Mouse (Mus musculus) embryonic facial prominence, embryonic 11.5 days (tissue): Measurements from ENCODE around the gene Crtc1. TPM values are rescaled to one million over a fixed set of nuclear protein-coding genes. Genes with fewer than 3 reads are reported as not detected.

Source experiments
- ATAC-seq: fragments of 200-750 bp; cut with Nextera tagmentation; replicated peaks from 2 replicates; pipeline ENCODE4 v1.8.0; 2017; ENCODE audit warnings: low read depth; ENCODE audit not compliant: insufficient number of reproducible peaks, low FRiP score, low TSS enrichment
- DNase-seq: peaks from one replicate; pipeline ENCODE4 v3.0.0-alpha.2; 2015; ENCODE audit warnings: low spot score
- H3K27ac ChIP-seq: fragments of 300-500 bp; sonication (generic); replicated peaks from 2 replicates; pipeline ENCODE4 v1.5.1; 2014; ENCODE audit warnings: mild to moderate bottlenecking, low read depth, low read length, control low read depth
- H3K27me3 ChIP-seq: fragments of 300-500 bp; sonication (generic); 2 replicates; pipeline ENCODE4 v1.6.1; 2014; ENCODE audit warnings: mild to moderate bottlenecking, low read length, moderate library complexity, mixed read lengths; ENCODE audit not compliant: control insufficient read depth, insufficient read depth
- H3K36me3 ChIP-seq: fragments of 300-500 bp; sonication (generic); replicated peaks from 2 replicates; pipeline ENCODE4 v1.6.1; 2014; ENCODE audit warnings: low read depth, mild to moderate bottlenecking, low read length, moderate library complexity, mixed read lengths; ENCODE audit not compliant: control insufficient read depth, insufficient read depth
- H3K4me1 ChIP-seq: fragments of 300-500 bp; sonication (generic); 2 replicates; pipeline ENCODE4 v1.6.1; 2014; ENCODE audit warnings: low read length, mixed read lengths; ENCODE audit not compliant: control insufficient read depth, insufficient read depth
- H3K4me2 ChIP-seq: fragments of 300-500 bp; sonication (generic); 2 replicates; pipeline ENCODE4 v1.6.1; 2014; ENCODE audit warnings: low read depth, mild to moderate bottlenecking, control low read depth, low read length, moderate library complexity
- H3K4me3 ChIP-seq: fragments of 300-500 bp; sonication (generic); 2 replicates; pipeline ENCODE4 v1.5.1; 2014; ENCODE audit warnings: low read depth, low read length, control low read depth
- H3K9ac ChIP-seq: fragments of 300-500 bp; sonication (generic); replicated peaks from 2 replicates; pipeline ENCODE4 v1.6.1; 2014; ENCODE audit warnings: mild to moderate bottlenecking, control low read depth, low read length
- H3K9me3 ChIP-seq: fragments of 300-500 bp; sonication (generic); replicated peaks from 2 replicates; pipeline ENCODE4 v1.6.1; 2016; ENCODE audit warnings: mild to moderate bottlenecking, low read length, inconsistent platforms, mixed read lengths; ENCODE audit not compliant: control insufficient read depth
- WGBS: fragments of 180-500 bp; shearing (Covaris S2); extraction: QIAGEN DNeasy Blood & Tissue Kit; methylation state at CpG from one replicate; pipeline ENCODE4 v1.1.7; 2014; 5-methylcytosine and 5-hydroxymethylcytosine counted together
- polyA plus RNA-seq: library from polyadenylated mRNA; unstranded; fragments of >200 nt; fragmentation: Nextera tagmentation; extraction: Ambion mirVana; gene quantifications from 2 replicates; pipeline ENCODE4 v1.2.1, GENCODE M21; 2014

Gene Crtc1
- 10.2 and 11.8 TPM in 2 replicates for polyA plus RNA-seq

GRCm38 (mm10) chr8:70439055-70439847, at the start of gene Crtc1:
Gene Crtc1 (minus strand): TSS chr8:70439579.
- ATAC-seq (peak; percentile 98), DNase-seq (peak; percentile 97)
- WGBS = 1% methylated on average over 69 of the region's 70 CpGs
- Histone ChIP-seq H3K9ac (peak within 1 kb of the TSS; percentile 73), H3K36me3 (no peaks in the 10 kb centered on the region), H3K9me3 (no peaks in the 10 kb centered on the region), H3K4me1 (no peaks in the 10 kb centered on the region), H3K27ac (peak within 1 kb of the TSS; percentile 59; the same call in 1 of the 2 replicates), H3K27me3 (no peaks in the 10 kb centered on the region), H3K4me3 (peak within 1 kb of the TSS; percentile 67), H3K4me2 (peak within 1 kb of the TSS; percentile 75)

- WGBS = under 1% methylated on average over 14 of the region's 14 CpGs
- no peak for DNase-seq
- Histone ChIP-seq H3K4me2 (peak overlapping the region; percentile 60), H3K27me3 (peaks cover 40% of the 10 kb centered on the region), H3K4me1 (peaks cover 15% of the 10 kb centered on the region), H3K36me3 (no peaks in the 10 kb centered on the region), H3K9me3 (no peaks in the 10 kb centered on the region), H3K4me3 (peak overlapping the region; percentile 20), H3K27ac (peak overlapping the region; percentile 16; the same call in 1 of the 2 replicates), H3K9ac (no peak overlapping the region)
- no peak for ATAC-seq
Measured at GRCm38 (mm10) chr8:70488931-70489470, 49.6 kb upstream of the Crtc1 start.

GRCm38 (mm10) chr8:70487993-70488796, 48.8 kb upstream of the Crtc1 start:
- peak overlapping the region; percentile 55 for H3K4me2 ChIP-seq
- H3K27ac ChIP-seq = no peak overlapping the region; the same call in 1 of the 2 replicates
- peak overlapping the region; percentile 8 for H3K4me3 ChIP-seq
- peak overlapping the region; percentile 32; the same call in 1 of the 2 replicates for H3K9ac ChIP-seq
- peak; percentile 30; the same call in 1 of the 2 replicates for ATAC-seq
- no peaks in the 10 kb centered on the region for H3K36me3 ChIP-seq
- H3K9me3 ChIP-seq = no peaks in the 10 kb centered on the region
- 2% methylated on average over 54 of the region's 55 CpGs for WGBS
- peak; percentile 83 for DNase-seq
- H3K4me1 ChIP-seq = peaks cover 13% of the 10 kb centered on the region
- peaks cover 32% of the 10 kb centered on the region for H3K27me3 ChIP-seq

- peaks cover 22% of the 10 kb centered on the region for H3K27me3 ChIP-seq
- H3K9ac ChIP-seq = peak within 1 kb of the TSS; percentile 45; the same call in 1 of the 2 replicates
- H3K9me3 ChIP-seq = no peaks in the 10 kb centered on the region
- ATAC-seq (no peak), DNase-seq (no peak)
- peak within 1 kb of the TSS; percentile 19 for H3K4me3 ChIP-seq
- 6% methylated on average over 33 of the region's 33 CpGs for WGBS
- peak within 1 kb of the TSS; percentile 71 for H3K4me2 ChIP-seq
- H3K4me1 ChIP-seq = peaks cover 11% of the 10 kb centered on the region
- H3K36me3 ChIP-seq = no peaks in the 10 kb centered on the region
- no peak within 1 kb of the TSS for H3K27ac ChIP-seq
Measured at GRCm38 (mm10) chr8:70486941-70487520, 47.7 kb upstream of the Crtc1 start, which contains the start of gene Tmem59l. Gene Tmem59l (minus strand): TSS chr8:70487358.

GRCm38 (mm10) chr8:70486191-70486681, 46.9 kb upstream of the Crtc1 start:
- ATAC-seq (no peak), DNase-seq (no peak)
- H3K4me3 ChIP-seq = no peak overlapping the region
- H3K27ac ChIP-seq = no peak overlapping the region
- peaks cover 14% of the 10 kb centered on the region for H3K27me3 ChIP-seq
- H3K4me1 ChIP-seq = peaks cover 11% of the 10 kb centered on the region
- H3K9me3 ChIP-seq = no peaks in the 10 kb centered on the region
- WGBS = 39% methylated on average over 7 of the region's 7 CpGs
- H3K36me3 ChIP-seq = no peaks in the 10 kb centered on the region
- H3K4me2 ChIP-seq = no peak overlapping the region
- H3K9ac ChIP-seq = no peak overlapping the region

GRCm38 (mm10) chr8:70482943-70483342, 43.6 kb upstream of the Crtc1 start:
- Histone ChIP-seq H3K4me3 (no peak overlapping the region), H3K4me2 (no peak overlapping the region), H3K36me3 (no peaks in the 10 kb centered on the region), H3K27me3 (peaks cover 7% of the 10 kb centered on the region), H3K27ac (no peak overlapping the region), H3K9ac (no peak overlapping the region), H3K9me3 (no peaks in the 10 kb centered on the region), H3K4me1 (no peaks in the 10 kb centered on the region; the same call in 1 of the 2 replicates)
- no peak for ATAC-seq
- 61% methylated on average over 2 of the region's 2 CpGs for WGBS
- no peak for DNase-seq

GRCm38 (mm10) chr8:70481908-70482307, 42.5 kb upstream of the Crtc1 start:
- no peak for DNase-seq
- no peak overlapping the region for H3K27ac ChIP-seq
- no peak overlapping the region for H3K4me3 ChIP-seq
- H3K9ac ChIP-seq = no peak overlapping the region
- 80% methylated on average over 3 of the region's 3 CpGs for WGBS
- no peaks in the 10 kb centered on the region for H3K4me1 ChIP-seq
- no peaks in the 10 kb centered on the region for H3K36me3 ChIP-seq
- no peak for ATAC-seq
- H3K27me3 ChIP-seq = peaks cover 2% of the 10 kb centered on the region
- no peaks in the 10 kb centered on the region for H3K9me3 ChIP-seq
- no peak overlapping the region for H3K4me2 ChIP-seq
